Mouse (Mus musculus): Measurements from ENCODE around the gene Bst1.

DNA sequence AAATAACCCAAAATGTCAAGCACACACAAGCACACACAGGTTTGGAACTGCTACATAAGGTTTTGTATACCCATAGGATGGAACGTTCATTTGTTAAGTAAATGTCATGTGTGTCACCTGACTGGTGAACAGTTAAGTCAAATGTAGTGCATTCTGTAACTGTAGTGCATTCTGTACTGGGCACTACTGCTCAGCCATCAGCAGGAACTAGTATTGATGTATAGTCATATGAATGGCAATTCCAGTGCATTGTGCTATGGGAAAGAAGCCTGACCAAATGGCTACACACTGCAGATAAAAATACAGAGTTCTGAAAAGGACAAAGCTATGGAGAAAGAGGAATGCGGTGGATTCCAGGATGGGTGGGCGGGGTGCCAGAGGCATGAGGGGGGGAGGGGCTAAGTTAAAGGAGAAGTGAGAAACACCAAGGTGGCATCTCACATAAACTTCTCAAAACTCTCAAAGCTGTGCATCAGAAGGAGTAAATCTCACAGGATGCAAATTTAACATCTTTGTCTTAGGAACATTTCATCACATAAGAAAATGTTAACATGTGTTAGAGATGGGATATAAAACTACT lies 24.0 kb downstream of the Bst1 start:
- TF ChIP-seq GATA1 (IDR thresholded peaks at IDR 0.05; ENCODE audit: borderline replicate concordance, low read length) (no peak), FLI1 (IDR thresholded peaks at IDR 0.05; ENCODE audit: low read length) (no peak)
